In the genomic region with DNA sequence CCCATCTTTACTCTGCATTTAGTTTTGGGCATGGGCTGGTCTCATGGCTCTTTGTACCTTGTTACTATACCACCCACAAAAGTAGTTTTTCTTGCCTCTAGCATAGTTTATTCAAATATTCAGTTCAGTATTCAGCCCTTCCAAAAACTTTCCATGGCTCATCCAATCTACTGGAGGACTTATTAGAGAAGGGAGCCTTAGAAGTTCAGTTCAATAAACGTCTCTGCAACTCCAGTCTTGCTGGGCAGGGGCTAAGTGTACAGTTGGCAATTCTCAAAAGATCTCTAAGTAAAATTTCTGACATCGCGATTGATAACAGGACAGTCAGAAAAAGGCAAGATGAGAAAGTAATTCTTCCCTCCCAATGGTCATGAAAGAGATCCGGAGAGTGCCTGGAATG, we compare ENCODE assay signal across 8 mouse cellular contexts. TPM values are rescaled to one million over a fixed set of nuclear protein-coding genes. Genes with fewer than 3 reads are reported as not detected.
A peak's percentile ranks its signal among the peaks of the same experiment; 100 is the strongest.
DNase-seq lines count a peak whose midpoint lies in the region; ATAC-seq lines count a peak whose summit lies in the region.

No protein-coding gene starts in this region.

- H3K4me1 ChIP-seq in kidney, embryonic 14.5 days (ENCODE audit: control insufficient read depth, insufficient read depth, low read length), result peaks cover 17% of the 10 kb centered on the region; the same call in 1 of the 2 replicates
- H3K4me1 ChIP-seq in embryonic facial prominence, embryonic 11.5 days (ENCODE audit: control insufficient read depth, insufficient read depth, low read length), result no peaks in the 10 kb centered on the region
- H3K4me1 ChIP-seq in hindbrain, embryonic 14.5 days (replicated peaks; ENCODE audit: control insufficient read depth, insufficient read depth, low read length), result peaks cover 25% of the 10 kb centered on the region
- H3K4me1 ChIP-seq in midbrain, embryonic 13.5 days (replicated peaks), result peaks cover 37% of the 10 kb centered on the region

- H3K4me2 ChIP-seq in kidney, embryonic 14.5 days (replicated peaks; ENCODE audit: low read depth, low read length), result peak overlapping the region; percentile 76
- H3K4me2 ChIP-seq in embryonic facial prominence, embryonic 11.5 days (ENCODE audit: low read depth, low read length), result peak overlapping the region; percentile 65
- peak overlapping the region; percentile 50 for H3K4me2 ChIP-seq in hindbrain, embryonic 14.5 days (replicated peaks)
- H3K4me2 ChIP-seq in midbrain, embryonic 13.5 days (replicated peaks), result peak overlapping the region; percentile 55

- peaks cover 25% of the 10 kb centered on the region for H3K36me3 ChIP-seq in kidney, embryonic 14.5 days (ENCODE audit: control insufficient read depth, insufficient read depth, low read length)
- H3K36me3 ChIP-seq in embryonic facial prominence, embryonic 11.5 days (replicated peaks; ENCODE audit: control insufficient read depth, insufficient read depth, low read depth, low read length), result peaks cover 3% of the 10 kb centered on the region
- H3K36me3 ChIP-seq in hindbrain, embryonic 14.5 days (replicated peaks; ENCODE audit: control insufficient read depth, insufficient read depth), result peaks cover 25% of the 10 kb centered on the region
- H3K36me3 ChIP-seq in midbrain, embryonic 13.5 days, result peaks cover 16% of the 10 kb centered on the region

- peaks cover 3% of the 10 kb centered on the region; the same call in 1 of the 2 replicates for H3K27me3 ChIP-seq in kidney, embryonic 14.5 days (ENCODE audit: control insufficient read depth, insufficient read depth, low read length)
- peaks cover 10% of the 10 kb centered on the region for H3K27me3 ChIP-seq in embryonic facial prominence, embryonic 11.5 days (ENCODE audit: control insufficient read depth, insufficient read depth, low read length)
- H3K27me3 ChIP-seq in hindbrain, embryonic 14.5 days (ENCODE audit: control insufficient read depth, insufficient read depth, low read length), result peaks cover 63% of the 10 kb centered on the region
- H3K27me3 ChIP-seq in midbrain, embryonic 13.5 days, result peaks cover 66% of the 10 kb centered on the region

- no peak for ATAC-seq in kidney, embryonic 14.5 days (ENCODE audit: low FRiP score, low TSS enrichment)
- ATAC-seq in embryonic facial prominence, embryonic 11.5 days (replicated peaks; ENCODE audit: insufficient number of reproducible peaks, low FRiP score, low TSS enrichment, low read depth), result no peak
- ATAC-seq in hindbrain, embryonic 14.5 days (ENCODE audit: low FRiP score), result no peak
- no peak for ATAC-seq in midbrain, embryonic 13.5 days

- no peaks in the 10 kb centered on the region for H3K9me3 ChIP-seq in kidney, embryonic 14.5 days (ENCODE audit: control insufficient read depth, low read length)
- no peaks in the 10 kb centered on the region for H3K9me3 ChIP-seq in embryonic facial prominence, embryonic 11.5 days (replicated peaks; ENCODE audit: control insufficient read depth, low read length)
- H3K9me3 ChIP-seq in hindbrain, embryonic 14.5 days (ENCODE audit: control insufficient read depth, low read length), result no peaks in the 10 kb centered on the region
- no peaks in the 10 kb centered on the region for H3K9me3 ChIP-seq in midbrain, embryonic 13.5 days

- DNase-seq in kidney, postnatal 4 days, result no peak
- no peak for DNase-seq in embryonic facial prominence, embryonic 11.5 days (ENCODE audit: low spot score)
- no peak for DNase-seq in hindbrain, embryonic 14.5 days (ENCODE audit: low spot score)
- no peak for DNase-seq in adrenal gland, adult 18-20 months (ENCODE audit: low spot score in 2 of 2)
- no peak for DNase-seq in cerebellum, adult 18-20 months
- DNase-seq in cerebellum, adult 11 months, result no peak

- 1% methylated on average over 4 of the region's 4 CpGs for WGBS in kidney, embryonic 14.5 days
- under 1% methylated on average over 4 of the region's 4 CpGs for WGBS in embryonic facial prominence, embryonic 11.5 days
- 1% methylated on average over 4 of the region's 4 CpGs for WGBS in hindbrain, embryonic 14.5 days
- 0% methylated on average over 4 of the region's 4 CpGs for WGBS in midbrain, embryonic 13.5 days

- H3K27ac ChIP-seq in kidney, embryonic 14.5 days (ENCODE audit: low read depth, low read length), result no peak overlapping the region
- no peak overlapping the region for H3K27ac ChIP-seq in embryonic facial prominence, embryonic 11.5 days (replicated peaks; ENCODE audit: low read depth, low read length)
- no peak overlapping the region for H3K27ac ChIP-seq in hindbrain, embryonic 14.5 days
- H3K27ac ChIP-seq in midbrain, embryonic 13.5 days, result no peak overlapping the region

- H3K9ac ChIP-seq in kidney, embryonic 14.5 days (ENCODE audit: low read depth, low read length), result no peak overlapping the region; the same call in 1 of the 2 replicates
- H3K9ac ChIP-seq in embryonic facial prominence, embryonic 11.5 days (replicated peaks; ENCODE audit: low read length), result no peak overlapping the region
- H3K9ac ChIP-seq in hindbrain, embryonic 14.5 days, result no peak overlapping the region
- no peak overlapping the region for H3K9ac ChIP-seq in midbrain, embryonic 13.5 days (replicated peaks)

- H3K4me3 ChIP-seq in kidney, embryonic 14.5 days (ENCODE audit: low read length), result peak overlapping the region; percentile 39
- H3K4me3 ChIP-seq in embryonic facial prominence, embryonic 11.5 days (ENCODE audit: low read depth, low read length), result peak overlapping the region; percentile 33
- H3K4me3 ChIP-seq in hindbrain, embryonic 14.5 days (replicated peaks; ENCODE audit: low read length), result peak overlapping the region; percentile 21
- peak overlapping the region; percentile 35 for H3K4me3 ChIP-seq in midbrain, embryonic 13.5 days (replicated peaks)

RNA-seq across cellular contexts. Expression of a gene that starts 3.7 kb away (rescaled TPM):
- polyA plus RNA-seq in kidney, embryonic 14.5 days (2014; fragmentation: Nextera tagmentation; extraction: Ambion mirVana), result 34.7 and 44.1 TPM in 2 replicates
- polyA plus RNA-seq in embryonic facial prominence, embryonic 11.5 days (2014; fragmentation: Nextera tagmentation; extraction: Ambion mirVana), result 43.8 and 49.9 TPM in 2 replicates
- 31.3 and 34.3 TPM in 2 replicates for polyA plus RNA-seq in hindbrain, embryonic 14.5 days (2014; fragmentation: Nextera tagmentation; extraction: Ambion mirVana)
- 33.9 and 34.2 TPM in 2 replicates for polyA plus RNA-seq in midbrain, embryonic 13.5 days (2015; fragmentation: Nextera tagmentation; extraction: Ambion mirVana)
- 10 to 100 TPM; 63.8 to 81.4 TPM for total RNA-seq in adrenal gland, adult 18-20 months (2021)

RNA-seq across cellular contexts. Expression of a gene that starts 8.3 kb away (rescaled TPM):
- 215 and 264 TPM in 2 replicates for polyA plus RNA-seq in kidney, embryonic 14.5 days (2014; fragmentation: Nextera tagmentation; extraction: Ambion mirVana)
- polyA plus RNA-seq in embryonic facial prominence, embryonic 11.5 days (2014; fragmentation: Nextera tagmentation; extraction: Ambion mirVana), result 182 and 184 TPM in 2 replicates
- 187 and 198 TPM in 2 replicates for polyA plus RNA-seq in hindbrain, embryonic 14.5 days (2014; fragmentation: Nextera tagmentation; extraction: Ambion mirVana)
- polyA plus RNA-seq in midbrain, embryonic 13.5 days (2015; fragmentation: Nextera tagmentation; extraction: Ambion mirVana), result 189 and 191 TPM in 2 replicates
- 100 to 1,000 TPM; 105 to 112 TPM for total RNA-seq in adrenal gland, adult 18-20 months (2021)

RNA-seq across cellular contexts. Expression of a gene that starts 13.3 kb away (rescaled TPM):
- polyA plus RNA-seq in kidney, embryonic 14.5 days (2014; fragmentation: Nextera tagmentation; extraction: Ambion mirVana), result 0.07 and 0.09 TPM in 2 replicates
- polyA plus RNA-seq in embryonic facial prominence, embryonic 11.5 days (2014; fragmentation: Nextera tagmentation; extraction: Ambion mirVana), result 0.11 and 0.38 TPM in 2 replicates
- polyA plus RNA-seq in hindbrain, embryonic 14.5 days (2014; fragmentation: Nextera tagmentation; extraction: Ambion mirVana), result 0.11 TPM in 1 of 2 replicates, not detected in the other
- polyA plus RNA-seq in midbrain, embryonic 13.5 days (2015; fragmentation: Nextera tagmentation; extraction: Ambion mirVana), result 0.24 and 0.28 TPM in 2 replicates
- under 1 TPM; 0.51 to 0.66 TPM for total RNA-seq in adrenal gland, adult 18-20 months (2021)
